In genomic region chr9:37406372-37406771, GRCm38 (mm10) we compare ENCODE assay signal across 8 mouse cellular contexts. TPM values are rescaled to one million over a fixed set of nuclear protein-coding genes. Genes with fewer than 3 reads are reported as not detected.
DNase-seq lines count a peak whose midpoint lies in the region; ATAC-seq and TF ChIP-seq lines count a peak whose summit lies in the region.

No protein-coding gene starts in this region.

- no peaks in the 10 kb centered on the region for H3K9me3 ChIP-seq in forebrain, postnatal 0 days (ENCODE audit: low read length)
- no peaks in the 10 kb centered on the region for H3K9me3 ChIP-seq in neural tube, embryonic 11.5 days (ENCODE audit: control insufficient read depth, low read length)

- ATAC-seq in forebrain, postnatal 0 days, result 0 out of 2 replicates have a peak, but pooled peaks have one; percentile 19
- peak; percentile 36; the same call in 1 of the 2 replicates for ATAC-seq in neural tube, embryonic 11.5 days (ENCODE audit: insufficient read depth, low FRiP score, low TSS enrichment)

- 0% methylated on average over 1 of the region's 1 CpGs for WGBS in thymus, adult 2 months
- WGBS in forebrain, postnatal 0 days, result 0% methylated on average over 1 of the region's 1 CpGs
- WGBS in neural tube, embryonic 11.5 days, result 0% methylated on average over 1 of the region's 1 CpGs

- H3K4me3 ChIP-seq in thymus, adult 2 months (ENCODE audit: control insufficient read depth, insufficient read depth, low read length), result no peak overlapping the region
- H3K4me3 ChIP-seq in forebrain, postnatal 0 days (ENCODE audit: low read depth, low read length), result no peak overlapping the region
- no peak overlapping the region for H3K4me3 ChIP-seq in neural tube, embryonic 11.5 days (ENCODE audit: low read depth, low read length)

- no peak overlapping the region for H3K4me2 ChIP-seq in forebrain, postnatal 0 days (ENCODE audit: low read depth)
- no peak overlapping the region for H3K4me2 ChIP-seq in neural tube, embryonic 11.5 days (ENCODE audit: low read depth)

- no peaks in the 10 kb centered on the region for H3K27me3 ChIP-seq in thymus, adult 2 months (ENCODE audit: control insufficient read depth, insufficient read depth, low read length)
- no peaks in the 10 kb centered on the region for H3K27me3 ChIP-seq in forebrain, postnatal 0 days (ENCODE audit: insufficient read depth, low read length)
- no peaks in the 10 kb centered on the region for H3K27me3 ChIP-seq in neural tube, embryonic 11.5 days (ENCODE audit: control insufficient read depth, insufficient read depth, low read length)

- H3K36me3 ChIP-seq in thymus, adult 2 months (ENCODE audit: control insufficient read depth, insufficient read depth, low read length), result no peaks in the 10 kb centered on the region
- no peaks in the 10 kb centered on the region for H3K36me3 ChIP-seq in forebrain, postnatal 0 days (ENCODE audit: insufficient read depth)
- no peaks in the 10 kb centered on the region for H3K36me3 ChIP-seq in neural tube, embryonic 11.5 days (ENCODE audit: control insufficient read depth, insufficient read depth, low read length)

- peak; percentile 11 for DNase-seq in cerebellum, adult 11 months
- DNase-seq in cerebellum, postnatal 4 days (ENCODE audit: low spot score in 2 of 2), result no peak
- peak; percentile 37 for DNase-seq in thymus, adult 2 months
- no peak for DNase-seq in thymus, adult 18-20 months
- peak; percentile 54 for DNase-seq in forebrain, postnatal 0 days
- no peak for DNase-seq in neural tube, embryonic 11.5 days (ENCODE audit: low spot score)
- DNase-seq in spleen, postnatal 36 days (ENCODE audit: low spot score in 2 of 2), result no peak
- no peak for DNase-seq in kidney, adult 8-10 months

- no peak for TF ChIP-seq CTCF in thymus, adult 2 months (IDR thresholded peaks at IDR 0.05; ENCODE audit: borderline replicate concordance, control insufficient read depth, extremely low read depth, insufficient read depth, low read length, poor library complexity)
- peak; percentile 75 for TF ChIP-seq CTCF in forebrain, postnatal 0 days (IDR thresholded peaks at IDR 0.05; ENCODE audit: low read depth)

- H3K9ac ChIP-seq in forebrain, postnatal 0 days, result no peak overlapping the region
- H3K9ac ChIP-seq in neural tube, embryonic 11.5 days (ENCODE audit: low read length), result no peak overlapping the region

- no peak for TF ChIP-seq POLR2A in thymus, adult 2 months (IDR thresholded peaks at IDR 0.05; ENCODE audit: control insufficient read depth, extremely low read depth, insufficient read depth, low read length, poor library complexity)

- H3K4me1 ChIP-seq in thymus, adult 2 months (replicated peaks; ENCODE audit: control insufficient read depth, insufficient read depth, low read length), result no peaks in the 10 kb centered on the region
- H3K4me1 ChIP-seq in forebrain, postnatal 0 days (ENCODE audit: insufficient read depth), result no peaks in the 10 kb centered on the region
- no peaks in the 10 kb centered on the region for H3K4me1 ChIP-seq in neural tube, embryonic 11.5 days (ENCODE audit: control insufficient read depth, insufficient read depth, low read length)

- H3K27ac ChIP-seq in thymus, adult 2 months (ENCODE audit: control insufficient read depth, insufficient read depth, low read length), result no peak overlapping the region
- H3K27ac ChIP-seq in forebrain, postnatal 0 days (ENCODE audit: low read depth, low read length), result no peak overlapping the region
- H3K27ac ChIP-seq in neural tube, embryonic 11.5 days (ENCODE audit: low read depth, low read length), result no peak overlapping the region

RNA-seq across cellular contexts. Expression of gene Robo4, which starts 4.7 kb away (rescaled TPM):
- polyA plus RNA-seq in thymus, adult 2 months (2012; rRNA removed), result 5.5 and 6.6 TPM in 2 replicates
- total RNA-seq in forebrain, postnatal 0 days (2014; rRNA removed), result 4.1 and 9.6 TPM in 2 replicates
- 3.1 and 3.3 TPM in 2 replicates for polyA plus RNA-seq in forebrain, postnatal 0 days (2015; fragmentation: Nextera tagmentation; extraction: Ambion mirVana)
- polyA plus RNA-seq in neural tube, embryonic 11.5 days (2014; fragmentation: Nextera tagmentation; extraction: Ambion mirVana), result 6.7 and 11.6 TPM in 2 replicates

RNA-seq across cellular contexts. Expression of gene Robo3, which starts 26.7 kb away (rescaled TPM):
- 0.78 and 0.94 TPM in 2 replicates for polyA plus RNA-seq in thymus, adult 2 months (2012; rRNA removed)
- 1.2 and 1.9 TPM in 2 replicates for total RNA-seq in forebrain, postnatal 0 days (2014; rRNA removed)
- 0.48 and 1.5 TPM in 2 replicates for polyA plus RNA-seq in forebrain, postnatal 0 days (2015; fragmentation: Nextera tagmentation; extraction: Ambion mirVana)
- 85.4 and 89.9 TPM in 2 replicates for polyA plus RNA-seq in neural tube, embryonic 11.5 days (2014; fragmentation: Nextera tagmentation; extraction: Ambion mirVana)

RNA-seq across cellular contexts. Expression of gene Hepacam, which starts 39.2 kb away (rescaled TPM):
- 0.09 and 0.14 TPM in 2 replicates for polyA plus RNA-seq in thymus, adult 2 months (2012; rRNA removed)
- total RNA-seq in forebrain, postnatal 0 days (2014; rRNA removed), result 11.8 and 17.2 TPM in 2 replicates
- 27.8 and 39.8 TPM in 2 replicates for polyA plus RNA-seq in forebrain, postnatal 0 days (2015; fragmentation: Nextera tagmentation; extraction: Ambion mirVana)
- not detected in 2 replicates for polyA plus RNA-seq in neural tube, embryonic 11.5 days (2014; fragmentation: Nextera tagmentation; extraction: Ambion mirVana)

RNA-seq across cellular contexts. Expression of gene Ccdc15, which starts 58.1 kb away (rescaled TPM):
- polyA plus RNA-seq in thymus, adult 2 months (2012; rRNA removed), result 6.2 and 10.7 TPM in 2 replicates
- 6.3 and 8.7 TPM in 2 replicates for total RNA-seq in forebrain, postnatal 0 days (2014; rRNA removed)
- polyA plus RNA-seq in forebrain, postnatal 0 days (2015; fragmentation: Nextera tagmentation; extraction: Ambion mirVana), result 4.2 and 7.8 TPM in 2 replicates
- polyA plus RNA-seq in neural tube, embryonic 11.5 days (2014; fragmentation: Nextera tagmentation; extraction: Ambion mirVana), result 6.7 and 7.7 TPM in 2 replicates

Comparison
In these comparisons a context has a peak if more than half of its experiments do, and no peak if none do; other contexts are left out.
1. DNase-seq: peak in cerebellum, adult 11 months (single experiment), thymus, adult 2 months (single experiment) and forebrain, postnatal 0 days (single experiment); none in cerebellum, postnatal 4 days (0 of 2), thymus, adult 18-20 months (0 of 2), neural tube, embryonic 11.5 days (single experiment), spleen, postnatal 36 days (0 of 2) and kidney, adult 8-10 months (0 of 2).
2. RNA of gene Robo3, which starts 26.7 kb away (polyA plus RNA-seq): 85.4 to 89.9 TPM in neural tube, embryonic 11.5 days; 0.48 to 1.5 TPM in forebrain, postnatal 0 days and 0.78 to 0.94 TPM in thymus, adult 2 months; every median in the first group is over 10 times any median in the second.
3. RNA of gene Hepacam, which starts 39.2 kb away (polyA plus RNA-seq): 27.8 to 39.8 TPM in forebrain, postnatal 0 days; 0.09 to 0.14 TPM in thymus, adult 2 months and not detected in neural tube, embryonic 11.5 days; every median in the first group is over 10 times any median in the second.